Mouse (Mus musculus) embryonic stem cell, embryonic (primary cell): Measurements from ENCODE around the gene Gng10.

ENCODE experiments used
- CTCF ChIA-PET, 4 experiments: fragments of 300-600 bp in 2 of 4; fragments of 350-600 bp in 2 of 4; sonication (Branson Sonifier 250); formaldehyde crosslinking; loops; one replicate each; lab custom pipeline; 2022; ENCODE audit warnings: inconsistent platforms in 2 of 4; lab: Charles Lee
- POLR2A ChIA-PET, 4 experiments: fragments of 300-600 bp in 2 of 4; fragments of 350-600 bp in 2 of 4; sonication (Branson Sonifier 250); formaldehyde crosslinking; loops; one replicate each; lab custom pipeline; 2022; ENCODE audit warnings: antibody characterized with exemption in 4 of 4, inconsistent platforms in 1 of 4; lab: Charles Lee

Gene Gng10

DNA sequence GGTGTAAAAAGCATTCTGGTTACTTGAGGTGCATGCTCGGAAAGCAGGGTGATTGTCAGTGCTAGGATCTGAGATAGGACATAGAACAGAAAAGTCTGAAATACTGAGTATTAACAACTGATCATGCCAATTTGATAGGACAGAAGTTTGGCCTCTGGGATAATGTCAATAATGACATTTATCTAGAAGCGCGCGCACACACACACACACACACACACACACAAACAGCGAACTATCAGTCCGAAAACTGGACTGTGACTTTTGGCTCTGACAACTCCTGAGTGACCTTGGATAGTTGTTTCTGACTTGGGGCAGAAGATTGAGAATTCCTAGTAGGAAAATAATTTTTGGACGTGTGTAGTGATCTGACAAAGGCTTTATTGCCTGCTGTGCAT lies 31.1 kb upstream of the Gng10 start:
- POLR2A ChIA-PET = interaction anchor here in 3 of 4 experiments (0.6 to 2.2 kb wide), 5 partner anchors 16 to 1328 kb away, joined by 3 to 14 read pairs (median 8); partner anchors contain the start of gene Ptgr1 (in 2 of the 3)
- CTCF ChIA-PET = interaction anchor here in 2 of 4 experiments (0.6 to 1.0 kb wide), 3 partner anchors 18 to 734 kb away, joined by 3 read pairs; no protein-coding TSS in a partner anchor

DNA sequence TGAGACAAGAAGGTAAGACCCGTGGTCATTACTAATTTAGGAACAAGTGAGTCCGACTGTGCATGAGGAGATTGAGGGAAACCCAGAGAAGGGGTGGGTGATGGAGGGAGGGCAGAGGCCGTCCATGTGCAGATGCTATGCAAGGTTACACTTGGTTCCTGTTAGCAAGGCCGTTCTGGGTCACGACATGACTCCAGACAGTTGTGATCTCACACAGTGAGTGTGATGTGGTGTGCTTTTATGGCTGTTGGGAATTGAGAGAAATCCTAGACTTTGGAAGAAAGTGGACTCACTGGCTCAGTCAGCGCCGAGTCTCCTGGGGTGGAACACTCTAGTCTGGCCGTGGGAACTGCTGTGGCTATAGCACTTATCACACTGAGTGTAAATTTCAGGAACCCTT lies 28.7 kb upstream of the Gng10 start:
- ChIA-PET POLR2A (no interaction called here), CTCF (no interaction called here)

DNA sequence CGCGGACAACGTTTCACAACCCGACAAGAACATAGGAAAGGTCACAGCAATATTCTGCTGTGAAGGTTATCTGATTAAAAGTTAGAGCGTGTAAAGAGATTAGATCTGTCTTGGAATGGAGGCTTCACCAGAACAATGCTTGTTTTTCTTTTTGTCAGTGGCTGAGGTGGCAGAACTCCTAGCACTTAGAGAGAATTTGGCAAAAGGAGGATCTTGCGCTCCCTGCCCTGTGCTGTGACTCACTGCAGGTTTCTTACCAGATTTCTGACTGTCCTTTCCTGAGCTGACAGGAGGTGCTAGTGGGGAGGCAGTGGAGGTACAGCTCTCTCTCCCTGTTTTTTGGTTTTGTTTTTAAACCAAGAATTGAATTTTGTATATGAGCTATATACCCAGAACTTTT lies 27.9 kb upstream of the Gng10 start:
- CTCF ChIA-PET = interaction anchor here in 1 of 4 experiments (0.6 kb wide), 1 partner anchor 20 kb away, joined by 5 read pairs; no protein-coding TSS in a partner anchor
- POLR2A ChIA-PET = interaction anchor here in 2 of 4 experiments (0.7 to 1.2 kb wide), 2 partner anchors 21 to 95 kb away, joined by 3 read pairs; no protein-coding TSS in a partner anchor

DNA sequence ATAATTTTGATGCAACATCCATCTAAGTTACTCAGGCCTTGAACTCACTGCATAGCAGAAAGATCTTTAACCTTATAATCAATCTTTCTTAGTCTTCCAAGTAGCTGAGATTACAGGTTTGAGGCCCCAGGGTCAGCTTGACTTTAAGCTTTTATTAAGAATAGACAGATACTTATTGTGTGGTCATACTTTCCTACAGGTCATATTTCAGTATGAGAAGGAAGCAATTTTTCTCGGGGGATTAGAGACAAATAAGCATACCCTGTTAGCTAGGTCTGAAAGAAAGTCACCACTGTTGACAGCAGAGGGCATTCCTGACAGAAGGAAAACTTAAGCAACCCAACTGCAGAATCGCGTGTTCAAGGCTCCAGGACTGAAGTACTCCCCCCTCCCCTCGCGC lies 26.9 kb upstream of the Gng10 start:
- POLR2A ChIA-PET = interaction anchor here in 2 of 4 experiments (0.5 to 1.6 kb wide), 4 partner anchors 13 to 27 kb away, joined by 3 to 5 read pairs (median 4); partner anchors contain the start of gene Gng10 (in 1 of the 2)

DNA sequence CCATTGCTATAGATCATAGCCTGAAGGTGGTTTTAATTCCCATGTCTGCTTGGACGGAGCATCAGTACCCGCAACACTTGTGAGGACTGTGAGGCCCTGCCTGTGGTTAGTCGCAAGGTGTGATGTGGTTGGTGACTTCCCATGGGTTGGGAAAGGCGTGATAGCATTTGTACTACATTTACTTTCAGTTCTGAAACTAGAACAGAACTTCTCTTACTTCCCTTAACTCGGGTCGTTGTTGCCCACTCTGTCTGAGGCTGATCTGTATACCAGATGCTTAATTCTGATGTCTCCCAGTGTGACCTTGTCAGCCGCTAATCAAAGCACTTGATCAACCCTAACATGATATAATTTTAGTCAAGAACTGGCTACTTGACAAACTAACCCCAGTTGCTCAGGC lies 25.7 kb upstream of the Gng10 start:
- POLR2A ChIA-PET = interaction anchor here in 2 of 4 experiments (1.0 to 1.6 kb wide), 4 partner anchors 9 to 25 kb away, joined by 3 to 5 read pairs (median 4); partner anchors contain the start of gene Gng10 (in 1 of the 2)

More for the DNA sequence above, 26.9 kb upstream of the Gng10 start:
- CTCF ChIA-PET = interaction anchor here in 1 of 4 experiments (0.8 kb wide), 1 partner anchor 8 kb away, joined by 3 read pairs; no protein-coding TSS in a partner anchor

DNA sequence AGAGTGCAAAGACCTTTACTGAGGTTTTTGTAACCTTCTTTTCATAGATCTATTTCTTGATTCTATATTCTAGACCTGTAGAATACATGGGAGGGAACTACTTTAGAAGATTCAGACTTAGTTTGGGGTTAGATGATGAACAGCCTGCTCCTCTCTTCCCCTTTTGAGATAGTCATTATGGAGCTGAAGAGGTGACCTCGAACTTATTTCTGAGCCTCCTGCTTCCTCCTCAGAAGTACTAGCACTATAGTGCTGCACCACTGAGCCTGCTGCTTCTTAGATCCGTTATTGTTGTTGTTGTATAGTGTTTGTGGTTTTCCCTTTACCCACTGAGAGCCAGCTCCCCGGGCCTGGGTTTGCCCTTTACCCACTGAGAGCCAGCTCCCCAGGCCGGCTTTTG lies 25.2 kb upstream of the Gng10 start:
- ChIA-PET CTCF (interaction anchor here in 3 of 4 experiments (0.7 to 1.2 kb wide), 3 partner anchors 10 to 27 kb away, joined by 3 to 5 read pairs (median 3); no protein-coding TSS in a partner anchor), POLR2A (interaction anchor here in 2 of 4 experiments (0.5 to 1.6 kb wide), 6 partner anchors 9 to 25 kb away, joined by 3 to 5 read pairs (median 4); partner anchors contain the start of gene Gng10 (in 1 of the 2))

More for the DNA sequence above, 25.7 kb upstream of the Gng10 start:
- CTCF ChIA-PET = interaction anchor here in 3 of 4 experiments (0.7 to 1.2 kb wide), 3 partner anchors 9 to 27 kb away, joined by 3 to 5 read pairs (median 3); no protein-coding TSS in a partner anchor

DNA sequence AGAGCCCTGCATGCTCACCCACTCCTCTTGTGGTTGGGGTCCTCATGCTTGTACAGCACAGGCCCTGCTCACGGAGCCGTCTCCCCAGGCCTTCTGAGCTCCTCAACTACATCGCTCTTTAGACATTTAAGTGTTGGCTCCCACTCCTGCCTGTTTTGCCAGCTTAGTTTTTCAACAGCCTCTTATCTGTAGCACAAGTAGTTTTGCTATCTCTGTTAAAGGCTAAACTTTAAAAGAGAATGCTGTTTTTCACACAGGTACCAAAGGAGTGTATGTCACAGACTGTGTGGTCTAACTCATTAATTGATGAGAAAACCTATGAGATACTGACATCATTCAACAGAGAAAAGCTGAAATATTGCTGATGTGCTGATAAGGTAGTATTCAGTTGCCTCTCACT lies 23.4 kb upstream of the Gng10 start:
- CTCF ChIA-PET = interaction anchor here in 2 of 4 experiments (0.6 to 1.5 kb wide), 3 partner anchors 11 to 62 kb away, joined by 3 to 4 read pairs (median 4); no protein-coding TSS in a partner anchor

DNA sequence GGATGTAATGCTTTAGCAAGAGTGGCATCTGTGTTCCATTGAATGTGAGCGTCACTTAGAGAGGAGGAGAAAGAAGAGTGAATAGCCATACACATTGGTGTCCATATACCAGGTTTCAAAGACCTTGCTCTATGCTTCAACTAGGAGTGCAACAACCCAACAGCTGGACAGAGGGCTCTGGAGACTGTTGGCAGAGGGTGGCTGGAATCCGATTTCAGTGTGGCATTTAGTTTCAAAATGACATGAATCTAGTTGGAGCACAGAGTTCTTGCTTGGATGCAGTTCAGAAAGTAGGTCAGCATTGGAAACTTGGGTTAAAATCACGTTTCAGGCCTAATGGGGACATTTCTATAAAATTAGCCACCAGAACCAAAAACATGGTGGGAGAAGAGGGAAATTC lies 19.7 kb upstream of the Gng10 start:
- CTCF ChIA-PET = no interaction called here
- POLR2A ChIA-PET = interaction anchor here in 1 of 4 experiments (1.5 kb wide), 1 partner anchor 10 kb away, joined by 4 read pairs; no protein-coding TSS in a partner anchor

More for the DNA sequence above, 23.4 kb upstream of the Gng10 start:
- POLR2A ChIA-PET = interaction anchor here in 1 of 4 experiments (1.3 to 1.6 kb wide), 2 partner anchors 11 to 25 kb away, joined by 4 read pairs; no protein-coding TSS in a partner anchor

DNA sequence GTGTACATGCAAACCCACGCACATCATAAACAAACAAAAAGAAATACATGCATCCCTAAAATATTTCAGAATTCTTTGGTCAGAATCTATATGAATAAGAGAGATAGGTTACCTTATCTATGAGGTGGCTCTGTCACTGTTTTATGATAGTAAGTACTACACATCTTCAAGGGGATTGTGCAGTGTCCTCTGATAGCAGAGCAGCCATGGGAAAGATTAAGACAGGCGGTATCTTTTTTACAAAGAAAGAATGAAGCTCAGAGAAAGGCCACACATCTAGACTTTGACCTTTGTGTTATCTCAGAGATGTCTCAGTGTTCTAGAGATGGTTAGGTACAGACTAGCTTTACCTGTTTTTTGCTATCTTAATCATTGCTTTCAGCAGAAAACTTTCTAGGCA lies 18.0 kb upstream of the Gng10 start:
- ChIA-PET POLR2A (interaction anchor here in 1 of 4 experiments (0.6 kb wide), 1 partner anchor 512 kb away, joined by 4 read pairs; no protein-coding TSS in a partner anchor), CTCF (no interaction called here)

DNA sequence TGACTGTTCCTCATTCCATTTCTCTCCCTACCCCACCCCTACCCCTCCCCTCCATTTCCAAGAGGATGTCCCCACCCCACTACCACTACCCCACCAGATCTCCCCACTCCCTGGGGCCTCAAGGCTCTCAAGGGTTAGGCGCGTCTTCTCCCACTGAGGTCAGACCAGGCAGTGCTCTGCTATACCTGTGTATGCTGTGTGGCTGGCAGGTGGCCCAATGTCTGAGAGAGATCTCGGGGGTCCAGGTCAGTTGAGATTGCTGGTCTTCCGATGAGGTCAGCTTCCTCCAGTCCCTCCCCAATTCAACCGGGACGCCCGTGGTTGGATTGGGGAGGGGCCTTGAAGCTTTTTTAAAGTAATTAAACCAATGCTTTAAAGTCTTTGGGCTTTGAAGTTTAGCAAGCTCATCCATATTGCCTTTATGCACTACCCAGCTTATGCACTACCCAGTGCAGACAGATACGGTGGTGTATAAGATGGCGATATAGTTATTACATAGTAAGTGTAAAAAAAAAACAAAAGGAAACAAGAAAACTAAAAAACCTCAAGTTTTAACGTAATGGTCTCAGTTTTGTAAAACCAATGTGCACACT lies 467 bp upstream of the Gng10 start:
- CTCF ChIA-PET = interaction anchor here (0.5 to 1.8 kb wide), 8 partner anchors 12 to 1036 kb away, joined by 3 to 10 read pairs (median 4); no protein-coding TSS in a partner anchor
- POLR2A ChIA-PET = interaction anchor here in 3 of 4 experiments (0.7 to 3.5 kb wide), 16 partner anchors 8 to 122 kb away, joined by 3 to 15 read pairs (median 4); partner anchors contain the start of genes Ptgr1 (in 2 of the 3) and Ecpas (in 1 of the 3)

DNA sequence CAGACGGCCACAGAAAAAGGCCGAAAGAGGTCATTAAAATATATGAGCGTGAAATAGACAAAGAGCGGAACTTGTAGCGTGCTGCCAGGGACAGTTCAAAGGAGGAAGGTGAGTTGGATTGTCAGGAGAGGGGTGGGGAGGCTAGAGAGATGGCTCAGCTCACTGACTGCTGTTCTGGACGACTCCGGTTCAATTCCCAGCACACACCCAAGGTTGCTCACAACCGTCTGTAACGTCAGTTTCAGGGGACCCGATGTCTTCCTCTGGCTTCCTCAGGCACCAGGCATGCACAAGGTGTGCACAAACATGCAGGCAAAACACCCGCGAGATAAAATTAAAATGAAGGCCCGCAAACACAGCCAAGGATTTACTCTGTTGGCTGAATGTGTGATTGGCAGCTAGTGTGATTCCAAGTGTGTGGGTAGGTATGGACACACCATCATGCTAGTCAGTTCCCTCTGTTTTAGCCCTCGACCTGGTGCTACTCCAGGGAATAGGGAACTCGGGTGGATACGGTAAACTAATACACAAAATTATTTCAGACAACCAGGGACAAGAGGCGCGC lies 980 bp downstream of the Gng10 start:
- CTCF ChIA-PET = interaction anchor here in 3 of 4 experiments (0.6 to 2.4 kb wide), 14 partner anchors 11 to 621 kb away, joined by 3 to 17 read pairs (median 6); partner anchors contain the start of genes Ecpas (in 2 of the 3) and Gm20503 (in 1 of the 3)
- POLR2A ChIA-PET = interaction anchor here in 2 of 4 experiments (1.1 to 3.5 kb wide), 13 partner anchors 8 to 593 kb away, joined by 3 to 15 read pairs (median 5); partner anchors contain the start of genes Gm20503 (in 1 of the 2) and Ptgr1 (in 1 of the 2)

DNA sequence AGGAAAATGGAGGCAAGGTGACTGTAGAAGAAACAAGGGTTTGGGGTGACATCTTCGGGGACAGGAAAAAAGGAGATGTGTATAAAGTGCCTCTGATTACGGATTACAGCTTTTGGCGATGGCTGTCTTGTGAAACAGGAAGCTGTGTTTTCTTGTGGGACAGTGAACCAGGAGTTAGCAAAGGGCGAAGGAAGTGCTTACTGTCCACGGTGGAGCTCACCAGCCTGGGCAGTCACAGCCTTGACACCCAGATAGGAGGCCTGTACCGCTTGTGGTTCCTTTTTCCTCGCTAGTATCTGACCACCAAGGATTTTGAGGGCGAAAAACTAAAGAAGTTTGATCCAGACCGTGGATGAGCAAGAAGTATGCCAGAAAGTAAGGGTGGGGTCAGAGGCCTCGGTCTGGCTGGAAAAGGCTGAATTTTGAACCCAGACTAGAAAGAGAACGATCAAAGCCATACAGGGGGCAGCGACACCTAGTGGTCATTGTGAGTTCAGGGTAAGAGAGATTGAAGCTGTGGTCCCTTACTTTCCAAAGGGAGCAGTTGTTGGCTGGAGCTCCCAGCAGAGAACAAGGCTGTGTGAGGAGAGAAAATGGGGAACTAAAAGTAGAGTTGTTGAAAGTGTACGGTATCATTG lies 1.7 kb downstream of the Gng10 start:
- ChIA-PET POLR2A (interaction anchor here in 3 of 4 experiments (0.6 to 3.5 kb wide), 12 partner anchors 9 to 594 kb away, joined by 3 to 21 read pairs (median 6); partner anchors contain the start of genes Ptgr1 (in 2 of the 3), Ecpas (in 1 of the 3) and Gm20503 (in 1 of the 3)), CTCF (interaction anchor here (0.5 to 2.4 kb wide), 33 partner anchors 9 to 621 kb away, joined by 3 to 17 read pairs (median 4); partner anchors contain the start of genes Ecpas (in 2 of the 4), Gm20503 (in 2 of the 4) and Ptgr1 (in 1 of the 4))

DNA sequence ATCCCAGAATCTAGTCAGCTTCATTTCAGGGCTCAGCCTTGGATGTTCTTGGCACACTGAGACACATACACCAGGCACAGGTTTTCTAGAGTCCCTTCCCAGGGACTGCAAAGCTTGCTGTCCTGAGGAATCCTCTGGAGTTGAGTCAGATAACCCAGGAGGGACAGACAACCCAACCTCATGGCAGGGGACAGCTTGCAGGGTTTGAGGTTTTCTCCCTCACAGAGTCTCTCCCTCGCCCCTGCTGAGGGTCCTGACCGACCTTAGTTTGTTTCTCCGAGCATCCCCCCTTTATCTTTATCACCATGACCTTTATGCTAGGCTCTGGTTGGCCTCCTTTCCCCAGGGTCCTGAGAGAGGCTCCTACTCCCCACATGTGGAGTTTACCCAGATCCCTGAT lies 2.6 kb downstream of the Gng10 start:
- POLR2A ChIA-PET = interaction anchor here in 2 of 4 experiments (0.5 to 3.5 kb wide), 6 partner anchors 11 to 51 kb away, joined by 4 to 21 read pairs (median 6); partner anchors contain the start of gene Ptgr1 (in 1 of the 2)
- CTCF ChIA-PET = interaction anchor here (0.6 to 2.4 kb wide), 18 partner anchors 9 to 891 kb away, joined by 3 to 17 read pairs (median 4); partner anchors contain the start of gene Ptgr1 (in 1 of the 4)

DNA sequence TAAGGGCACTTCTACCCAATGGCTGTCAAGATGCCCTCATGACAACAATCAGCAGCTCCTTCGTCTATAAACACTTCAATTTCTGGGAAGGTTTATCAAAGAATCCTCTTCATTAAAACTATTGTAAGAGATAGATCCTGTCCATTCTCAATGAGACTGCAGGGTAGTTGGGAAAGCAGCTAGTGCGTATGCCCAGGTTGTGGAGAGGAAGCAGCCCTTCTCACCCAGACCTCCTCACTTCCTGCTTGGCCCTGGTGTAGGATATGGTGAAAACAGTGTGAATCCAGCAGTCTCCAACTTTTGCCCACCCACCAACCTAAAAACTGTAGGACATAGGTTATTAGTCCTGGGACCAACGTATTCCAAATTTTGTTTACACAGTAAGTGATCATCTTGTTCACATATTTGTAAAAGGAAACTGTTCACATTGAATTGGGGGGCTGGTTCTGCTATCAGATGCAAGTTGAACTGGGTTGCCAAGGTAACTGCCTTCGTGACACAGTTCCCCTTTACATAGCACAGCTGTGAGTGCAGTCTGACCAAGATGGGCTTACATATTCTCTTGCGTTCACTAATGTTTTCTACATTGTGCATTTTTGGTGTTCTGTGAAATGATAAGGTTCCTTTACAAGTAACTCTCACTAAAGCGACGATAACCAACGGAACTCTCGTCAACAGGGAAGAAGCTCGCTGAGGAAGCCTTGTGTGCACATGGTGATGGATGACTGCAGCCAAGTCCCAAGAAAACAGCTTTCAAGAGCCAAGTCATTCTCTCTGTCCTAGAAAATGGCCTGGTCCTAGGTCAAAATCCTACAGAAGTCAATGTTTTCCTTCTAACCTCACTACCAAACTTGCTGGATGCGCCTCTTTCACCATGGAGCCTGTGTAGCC lies 5.8 kb downstream of the Gng10 start:
- POLR2A ChIA-PET = interaction anchor here in 2 of 4 experiments (0.6 to 1.2 kb wide), 2 partner anchors 21 to 681 kb away, joined by 3 read pairs; no protein-coding TSS in a partner anchor
- CTCF ChIA-PET = no interaction called here

DNA sequence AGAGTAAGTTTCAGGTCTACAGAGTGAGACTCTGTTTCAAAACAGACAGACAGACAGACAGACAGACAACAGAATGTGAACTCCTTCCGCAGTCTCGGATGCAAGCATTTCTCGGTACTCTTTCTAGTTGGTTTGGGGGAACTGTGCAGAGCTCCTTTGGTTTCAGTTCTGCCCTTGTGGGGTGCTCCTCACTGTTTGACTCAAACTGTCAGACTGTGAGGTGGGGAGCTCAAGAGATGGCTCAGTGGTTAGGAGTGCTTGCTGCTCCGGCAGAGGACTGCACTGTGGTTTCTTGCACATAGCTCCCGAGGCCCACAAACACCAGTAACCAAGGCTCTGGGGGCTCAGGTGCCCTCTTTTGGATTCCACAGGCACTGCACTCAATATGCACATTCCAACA lies 8.2 kb downstream of the Gng10 start:
- POLR2A ChIA-PET = interaction anchor here in 1 of 4 experiments (1.0 kb wide), 1 partner anchor 8 kb away, joined by 3 read pairs; the partner anchor contains the start of gene Gng10

DNA sequence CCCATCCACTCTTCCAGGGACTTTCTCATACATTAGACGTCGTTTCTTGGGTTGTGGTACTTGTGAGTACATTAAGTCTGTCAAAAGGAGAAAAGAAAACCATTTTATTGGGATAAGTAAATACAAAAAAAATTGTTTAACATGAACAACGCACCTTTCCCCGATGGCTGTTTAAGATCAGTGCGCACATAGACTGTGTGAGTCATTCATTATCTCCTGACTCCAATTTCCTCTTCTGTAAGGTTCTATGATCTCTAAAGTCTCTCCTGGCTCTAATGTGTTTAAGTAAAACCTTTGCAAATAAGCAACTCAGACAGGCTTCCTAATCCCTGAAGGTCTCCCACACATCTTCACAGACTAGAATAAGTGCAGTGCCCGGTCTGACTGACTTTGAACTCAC lies 9.0 kb downstream of the Gng10 start:
- ChIA-PET CTCF (no interaction called here), POLR2A (no interaction called here)

More for the DNA sequence above, 8.2 kb downstream of the Gng10 start:
- CTCF ChIA-PET = interaction anchor here in 1 of 4 experiments (0.7 kb wide), 1 partner anchor 90 kb away, joined by 3 read pairs; no protein-coding TSS in a partner anchor
